Mouse (Mus musculus): ENCODE data around the gene Gm11634. TPM values are rescaled to one million over a fixed set of nuclear protein-coding genes. Genes with fewer than 3 reads are reported as not detected.

Gm11634 gene
- total and polyA plus RNA-seq, 3 experiments = not detected

DNA sequence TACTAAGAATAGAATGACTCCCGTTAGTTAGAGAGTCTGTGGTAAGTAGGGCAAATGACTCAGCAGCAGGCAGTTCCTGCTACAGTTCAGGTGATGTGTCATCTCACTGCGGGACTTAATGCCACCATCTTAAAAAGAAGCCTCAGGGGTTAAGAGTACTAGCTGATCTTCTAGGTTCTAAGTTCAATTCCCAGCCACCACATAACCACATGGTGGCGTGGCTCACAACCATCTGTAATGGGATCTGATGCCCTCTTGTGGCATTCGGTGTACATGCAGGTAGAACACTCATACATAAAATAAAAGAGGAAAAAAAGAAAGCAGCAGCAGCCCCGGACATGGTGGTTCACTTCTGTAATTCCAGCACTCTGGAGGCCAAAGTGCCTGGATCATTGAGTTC is 36.7 kb downstream of the Gm11634 start (continued):
- TF ChIP-seq TAL1 (IDR thresholded peaks at IDR 0.05; ENCODE audit: low read length) (no peak), NELFE (IDR thresholded peaks at IDR 0.05; ENCODE audit: low read depth, low read length) (no peak), ZMIZ1 (IDR thresholded peaks at IDR 0.05; ENCODE audit: low read depth, low read length) (no peak), E2F4 (IDR thresholded peaks at IDR 0.05; ENCODE audit: borderline replicate concordance, low read depth, low read length) (no peak), MYB (IDR thresholded peaks at IDR 0.05; ENCODE audit: low read depth, low read length) (peak; percentile 1; the same call in 1 of the 2 replicates), RAD21 (IDR thresholded peaks at IDR 0.05; ENCODE audit: low read depth, low read length) (peak; percentile 54), TCF12 (IDR thresholded peaks at IDR 0.05; ENCODE audit: low read depth, low read length) (no peak; the same call in 1 of the 2 replicates), MAZ (IDR thresholded peaks at IDR 0.05; ENCODE audit: low read depth, low read length) (peak; percentile 58; the same call in 1 of the 2 replicates), USF2 (IDR thresholded peaks at IDR 0.05; ENCODE audit: borderline replicate concordance in 1 of 2, insufficient read depth in 1 of 2, low read depth in 1 of 2, low read length in 2 of 2) (no peak), NRF1 (IDR thresholded peaks at IDR 0.05; ENCODE audit: insufficient read depth, low read depth, low read length, poor library complexity, severe bottlenecking) (no peak), GABPA (IDR thresholded peaks at IDR 0.05; ENCODE audit: low read depth, low read length) (no peak), RCOR1 (IDR thresholded peaks at IDR 0.05; ENCODE audit: low read depth, low read length) (0 out of 2 replicates have a peak, but pooled peaks have one; percentile 14), CHD1 (IDR thresholded peaks at IDR 0.05; ENCODE audit: low read depth, low read length) (no peak), SIN3A (IDR thresholded peaks at IDR 0.05; ENCODE audit: low read length) (peak; percentile 96), USF1 (IDR thresholded peaks at IDR 0.05; ENCODE audit: low read depth, low read length) (peak; percentile 47), MAX (IDR thresholded peaks at IDR 0.05; ENCODE audit: low read length) (peak; percentile 90)

GRCm38 (mm10) chr11:101556954-101557353 is 42.1 kb downstream of the Gm11634 start:
- peak; percentile 32 for DNase-seq (ENCODE audit: low read depth, low spot score)
- no peak overlapping the region for H3K27ac ChIP-seq (ENCODE audit: control insufficient read depth, low read depth, low read length)
- no peaks in the 10 kb centered on the region for H3K9me3 ChIP-seq (replicated peaks; ENCODE audit: insufficient read depth, low read length)
- no peaks in the 10 kb centered on the region for H3K27me3 ChIP-seq (ENCODE audit: control insufficient read depth in 1 of 2, insufficient read depth in 2 of 2, low read length in 2 of 2)
- H3K79me2 ChIP-seq (ENCODE audit: control insufficient read depth, insufficient read depth, low read length, poor library complexity) = peaks cover 20% of the 10 kb centered on the region
- TF ChIP-seq UBTF (IDR thresholded peaks at IDR 0.05; ENCODE audit: borderline replicate concordance, insufficient read depth, low read depth, low read length) (no peak), JUND (IDR thresholded peaks at IDR 0.05; ENCODE audit: low read depth, low read length) (no peak), ZNF384 (IDR thresholded peaks at IDR 0.05; ENCODE audit: low read depth, low read length) (peak; percentile 88), POLR2AphosphoS2 (IDR thresholded peaks at IDR 0.05; ENCODE audit: low read length) (no peak), MAX (IDR thresholded peaks at IDR 0.05; ENCODE audit: low read length) (no peak), MYB (IDR thresholded peaks at IDR 0.05; ENCODE audit: low read depth, low read length) (no peak), TAL1 (IDR thresholded peaks at IDR 0.05; ENCODE audit: low read length) (no peak), USF1 (IDR thresholded peaks at IDR 0.05; ENCODE audit: low read depth, low read length) (no peak), SIN3A (IDR thresholded peaks at IDR 0.05; ENCODE audit: low read length) (no peak), CHD1 (IDR thresholded peaks at IDR 0.05; ENCODE audit: low read depth, low read length) (no peak), ZMIZ1 (IDR thresholded peaks at IDR 0.05; ENCODE audit: low read depth, low read length) (no peak), ETS1 (IDR thresholded peaks at IDR 0.05; ENCODE audit: low read depth, low read length) (peak; percentile 59), TBP (IDR thresholded peaks at IDR 0.05; ENCODE audit: low read depth, low read length) (no peak), TCF12 (IDR thresholded peaks at IDR 0.05; ENCODE audit: low read depth, low read length) (no peak), CTCF (IDR thresholded peaks at IDR 0.05 in 2 of 3, conservative IDR thresholded peaks at IDR 0.05 in 1 of 3; ENCODE audit: control insufficient read depth in 1 of 3, insufficient read depth in 1 of 3, low read depth in 2 of 3, low read length in 3 of 3, poor library complexity in 1 of 3, severe bottlenecking in 1 of 3) (no peak)
- no peak overlapping the region for H3K4me3 ChIP-seq (ENCODE audit: control insufficient read depth in 1 of 2, insufficient read depth in 1 of 2, low read depth in 2 of 2, low read length in 2 of 2)
- peaks cover 2 to 5% of the 10 kb centered on the region in 2 experiments; a peak in 3 of 4 replicates for H3K4me1 ChIP-seq (ENCODE audit: control insufficient read depth in 1 of 2, insufficient read depth in 2 of 2, low read length in 2 of 2)
- no peak overlapping the region for H3K9ac ChIP-seq (ENCODE audit: control insufficient read depth, low read depth, low read length, poor library complexity, severe bottlenecking)
- peaks cover 8 to 15% of the 10 kb centered on the region in 2 experiments for H3K36me3 ChIP-seq (ENCODE audit: control insufficient read depth in 1 of 2, insufficient read depth in 2 of 2, low read length in 2 of 2)

Data from MEL (cell line).